Mouse (Mus musculus) natural killer cell, adult 2 months (primary cell): ENCODE results near the gene Map2k6.

Source experiments
- DNase-seq, 2 experiments: peaks; one replicate each; pipeline ENCODE4 v3.0.0; 2022; ENCODE audit warnings: low spot score in 2 of 2

Map2k6 gene

DNA sequence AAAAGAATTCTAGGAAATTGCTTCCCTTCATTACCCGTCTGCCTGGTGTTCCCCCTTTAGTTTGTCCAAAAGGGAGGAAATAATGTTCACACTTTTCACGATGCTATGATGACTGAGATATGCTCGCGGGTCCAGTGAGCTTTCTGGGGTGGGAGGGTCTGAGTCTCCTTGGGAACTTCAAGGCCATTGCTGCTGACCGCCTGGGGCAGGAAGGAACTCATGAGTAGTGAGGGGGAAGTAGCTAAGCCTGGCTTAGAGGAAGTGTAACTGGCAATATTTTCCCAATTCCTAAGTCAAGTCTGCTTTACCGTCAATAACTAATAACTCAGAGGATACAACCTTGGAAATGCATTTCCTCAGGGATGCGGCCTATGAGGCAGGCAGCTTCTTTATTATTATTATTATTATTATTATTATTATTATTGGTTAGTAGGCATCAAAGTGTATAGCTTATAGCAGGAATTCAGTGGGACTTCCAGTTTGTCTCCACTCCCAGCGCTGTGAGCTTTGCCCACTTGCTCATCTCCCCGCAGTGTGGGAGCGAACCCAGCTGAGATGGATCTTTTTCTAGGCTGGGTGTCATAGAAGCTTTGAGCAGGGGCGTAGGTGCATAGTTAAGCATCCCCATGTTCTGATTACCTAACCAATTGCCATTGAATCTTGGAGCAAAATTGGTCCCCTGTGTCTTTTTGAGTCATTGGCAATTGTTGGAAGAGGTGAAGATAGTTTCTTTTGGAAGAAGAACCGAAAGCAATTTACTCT is 163.6 kb downstream of the Map2k6 start:
- DNase-seq = no peak

DNA sequence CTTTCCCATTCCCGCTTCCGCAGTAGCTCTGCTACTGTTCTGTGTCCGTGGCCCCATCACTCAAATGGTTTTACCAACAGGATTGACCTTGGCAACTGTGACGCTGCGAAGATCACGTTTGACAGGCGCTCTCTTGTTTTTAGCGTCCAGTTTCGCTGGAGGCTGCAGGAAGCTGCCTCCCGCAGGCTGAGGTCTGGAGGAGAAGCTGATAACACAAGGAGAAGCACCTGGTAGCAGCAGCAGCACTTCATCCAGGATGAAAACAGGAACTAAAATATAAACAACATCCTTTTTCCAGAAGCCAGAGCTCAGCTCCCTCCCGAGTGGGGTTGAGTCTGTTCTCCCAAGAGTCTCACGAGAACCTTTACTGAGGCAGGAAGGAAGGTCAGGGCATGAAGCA is 164.3 kb downstream of the Map2k6 start:
- DNase-seq = no peak

DNA sequence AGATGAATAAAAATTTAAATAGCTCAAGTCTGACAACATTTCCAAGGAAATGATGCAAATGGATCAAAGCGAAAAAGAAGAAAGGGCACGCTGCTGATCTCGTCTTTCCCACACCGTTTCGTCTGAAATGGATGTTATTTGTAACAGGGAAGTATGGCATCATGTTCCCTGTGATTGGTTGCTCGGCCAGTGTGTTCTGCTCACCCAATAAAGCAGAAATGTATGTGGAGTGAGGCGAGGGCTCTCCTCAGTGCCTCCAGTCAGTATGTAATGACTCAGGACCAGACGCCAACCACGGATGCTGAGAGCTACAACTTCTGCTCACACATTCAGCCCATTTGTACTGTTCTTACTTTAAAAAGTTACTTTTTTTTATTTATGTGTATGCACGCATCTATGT is 164.9 kb downstream of the Map2k6 start:
- DNase-seq = no peak

- DNase-seq = no peak
These were observed 167.4 kb downstream of the Map2k6 start for GRCm38 (mm10) chr11:110566307-110566706.

DNA sequence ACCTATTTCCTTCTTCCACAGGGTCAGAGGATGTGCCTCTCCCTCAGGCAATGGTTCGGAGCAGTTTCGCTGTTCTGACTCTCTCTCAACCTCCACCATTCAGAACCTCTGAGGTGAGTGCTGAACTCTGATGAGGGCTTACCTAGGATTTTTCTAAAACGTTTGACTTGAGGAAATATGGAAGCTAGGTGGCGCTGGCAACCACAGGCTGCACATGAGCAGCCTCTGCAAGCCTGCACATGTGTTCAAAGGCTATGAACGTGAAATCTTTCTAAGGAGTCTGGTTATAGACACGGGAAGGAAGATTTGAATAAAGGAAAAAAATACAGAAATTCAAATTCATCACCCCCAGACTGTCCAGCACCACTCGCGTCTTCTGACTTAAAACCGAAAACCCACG is 173.6 kb downstream of the Map2k6 start:
- DNase-seq = no peak
